Mouse (Mus musculus) cerebellum, adult 9-10 months (tissue): Measurements from ENCODE around the gene Hsp90ab1.

Source experiments
- DNase-seq: peaks from one replicate; pipeline ENCODE4 v3.0.0; 2022

Hsp90ab1 gene

GRCm38 (mm10) chr17:45573087-45573779, at the start of gene Hsp90ab1:
Hsp90ab1 (minus strand) TSS chr17:45573271.
- peak; percentile 99 for DNase-seq

GRCm38 (mm10) chr17:45619386-45620256, 46.5 kb upstream of the Hsp90ab1 start:
- no peak for DNase-seq

GRCm38 (mm10) chr17:45618941-45619385, 45.9 kb upstream of the Hsp90ab1 start:
- DNase-seq, result no peak

GRCm38 (mm10) chr17:45617655-45618054, 44.6 kb upstream of the Hsp90ab1 start:
- no peak for DNase-seq

- DNase-seq, result no peak
These were observed 43.6 kb upstream of the Hsp90ab1 start for GRCm38 (mm10) chr17:45616679-45617078.

GRCm38 (mm10) chr17:45616046-45616650, 43.1 kb upstream of the Hsp90ab1 start:
- DNase-seq, result no peak

- no peak for DNase-seq
These were observed 39.9 kb upstream of the Hsp90ab1 start for GRCm38 (mm10) chr17:45612921-45613320.

- DNase-seq, result no peak
These were observed 38.9 kb upstream of the Hsp90ab1 start for GRCm38 (mm10) chr17:45612008-45612407.

GRCm38 (mm10) chr17:45610144-45610866, 37.2 kb upstream of the Hsp90ab1 start:
- no peak for DNase-seq

GRCm38 (mm10) chr17:45608396-45608795, 35.3 kb upstream of the Hsp90ab1 start:
- no peak for DNase-seq

GRCm38 (mm10) chr17:45606992-45607879, 34.2 kb upstream of the Hsp90ab1 start:
- DNase-seq, result no peak

- no peak for DNase-seq
These were observed 29.9 kb upstream of the Hsp90ab1 start for GRCm38 (mm10) chr17:45602984-45603383.

GRCm38 (mm10) chr17:45601877-45602304, 28.8 kb upstream of the Hsp90ab1 start, which contains the start of gene Mymx:
Mymx (minus strand) TSS chr17:45602102.
- DNase-seq, result no peak

GRCm38 (mm10) chr17:45601325-45601724, 28.3 kb upstream of the Hsp90ab1 start:
- DNase-seq, result no peak

- peak; percentile 25 for DNase-seq
These were observed 27.2 kb upstream of the Hsp90ab1 start for GRCm38 (mm10) chr17:45600267-45600666.

- DNase-seq, result peak; percentile 5
These were observed 26.6 kb upstream of the Hsp90ab1 start, which contains the start of gene Slc29a1 for GRCm38 (mm10) chr17:45599446-45600242. Slc29a1 (minus strand) TSS chr17:45599606.

- DNase-seq, result peak; percentile 36
These were observed 25.8 kb upstream of the Hsp90ab1 start for GRCm38 (mm10) chr17:45598891-45599290.

GRCm38 (mm10) chr17:45598376-45598775, 25.3 kb upstream of the Hsp90ab1 start:
- no peak for DNase-seq

GRCm38 (mm10) chr17:45597787-45598186, 24.7 kb upstream of the Hsp90ab1 start:
- DNase-seq, result peak; percentile 56

GRCm38 (mm10) chr17:45596631-45597396, 23.7 kb upstream of the Hsp90ab1 start:
- peak; percentile 82 for DNase-seq
